Mouse (Mus musculus) splenic B cell, adult 2 months (primary cell): Measurements from ENCODE around the gene Tacc3.
A peak's percentile ranks its signal among the peaks of the same experiment; 100 is the strongest.

Experiments
- DNase-seq: peaks from one replicate; pipeline ENCODE4 v3.0.0-alpha.2; 2011; ENCODE audit warnings: low read depth, low spot score
- H3K27me3 ChIP-seq: 2 replicates; pipeline ENCODE4 v1.6.1; 2012; ENCODE audit warnings: mild to moderate bottlenecking, low read length, moderate library complexity, mixed read lengths; ENCODE audit not compliant: control insufficient read depth, poor library complexity, insufficient read depth, severe bottlenecking
- H3K36me3 ChIP-seq: 2 replicates; pipeline ENCODE4 v1.6.1; 2012; ENCODE audit warnings: mild to moderate bottlenecking, low read length, moderate library complexity, mixed read lengths; ENCODE audit not compliant: control insufficient read depth, poor library complexity, insufficient read depth, severe bottlenecking

Gene Tacc3

GRCm38 (mm10) chr5:33716467-33716866 is 58.5 kb downstream of the Tacc3 start:
- no peak for DNase-seq
- no peaks in the 10 kb centered on the region for H3K36me3 ChIP-seq
- H3K27me3 ChIP-seq = no peaks in the 10 kb centered on the region

DNA sequence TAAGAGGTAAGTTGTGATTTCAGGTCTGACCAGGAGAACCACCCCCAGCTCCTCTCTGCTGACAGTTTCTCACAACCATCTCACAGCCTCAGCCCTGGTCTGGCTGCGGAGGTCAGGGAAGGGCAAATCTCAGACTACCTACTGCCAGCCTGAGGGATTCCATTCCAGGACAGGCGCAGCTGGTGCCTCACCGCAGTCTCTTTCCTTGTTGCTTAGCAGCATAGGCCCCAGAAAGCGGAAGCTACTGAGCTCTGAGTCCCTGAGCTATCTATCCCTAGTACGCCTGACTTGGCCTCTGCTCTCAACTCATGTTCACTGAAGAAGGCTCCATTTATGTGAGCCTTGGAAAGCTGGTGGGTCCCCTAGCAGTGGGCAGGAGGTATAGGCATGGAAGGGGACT is 60.5 kb downstream of the Tacc3 start:
- DNase-seq = no peak
- H3K27me3 ChIP-seq = no peaks in the 10 kb centered on the region; the same call in 1 of the 2 replicates

GRCm38 (mm10) chr5:33720852-33721490 is 63.0 kb downstream of the Tacc3 start:
- Histone ChIP-seq H3K27me3 (no peaks in the 10 kb centered on the region; the same call in 1 of the 2 replicates), H3K36me3 (no peaks in the 10 kb centered on the region)
- DNase-seq = no peak

More for the DNA sequence above, 60.5 kb downstream of the Tacc3 start:
- no peaks in the 10 kb centered on the region for H3K36me3 ChIP-seq

- peak; percentile 43 for DNase-seq
- Histone ChIP-seq H3K27me3 (no peaks in the 10 kb centered on the region; the same call in 1 of the 2 replicates), H3K36me3 (no peaks in the 10 kb centered on the region)
These were observed 63.8 kb downstream of the Tacc3 start, which contains the start of gene Fgfr3 for GRCm38 (mm10) chr5:33721541-33722265. Gene Fgfr3, plus strand, starts transcription at chr5:33721674.

GRCm38 (mm10) chr5:33722266-33723018 is 64.5 kb downstream of the Tacc3 start:
- no peaks in the 10 kb centered on the region for H3K36me3 ChIP-seq
- peak; percentile 13 for DNase-seq
- no peaks in the 10 kb centered on the region; the same call in 1 of the 2 replicates for H3K27me3 ChIP-seq

DNA sequence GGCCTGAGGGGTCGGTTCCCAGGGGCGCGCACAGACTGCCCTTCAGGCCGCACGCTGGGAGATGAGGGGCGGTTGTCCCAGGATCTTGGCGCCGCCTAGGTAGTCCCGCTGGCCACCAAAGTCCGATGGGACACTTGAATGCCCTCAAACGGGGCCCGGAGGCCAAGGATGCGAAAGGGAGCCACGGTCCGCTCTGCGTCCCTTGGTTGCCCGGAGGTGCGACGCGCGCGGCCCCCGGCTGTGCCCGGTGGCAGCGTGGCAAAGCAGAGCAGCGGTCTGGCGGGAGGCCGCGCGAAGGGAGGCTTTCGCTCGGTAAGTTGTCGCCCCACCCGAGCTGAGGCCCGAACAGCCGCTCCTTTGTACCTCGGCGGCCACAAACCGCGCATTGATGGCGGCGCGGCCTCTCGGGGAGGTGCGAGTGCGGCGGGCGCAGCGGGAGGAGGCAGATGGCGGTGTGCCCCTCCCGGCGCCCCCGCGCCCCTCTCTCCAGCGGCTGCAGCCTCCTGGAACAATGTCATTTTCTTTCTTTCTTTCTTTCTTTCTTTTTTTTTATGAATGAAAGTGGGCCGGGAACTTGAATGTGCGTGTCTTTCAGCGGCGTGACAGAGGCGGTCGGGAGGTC is 65.2 kb downstream of the Tacc3 start:
- no peaks in the 10 kb centered on the region; the same call in 1 of the 2 replicates for H3K27me3 ChIP-seq
- DNase-seq = no peak
- H3K36me3 ChIP-seq = no peaks in the 10 kb centered on the region

DNA sequence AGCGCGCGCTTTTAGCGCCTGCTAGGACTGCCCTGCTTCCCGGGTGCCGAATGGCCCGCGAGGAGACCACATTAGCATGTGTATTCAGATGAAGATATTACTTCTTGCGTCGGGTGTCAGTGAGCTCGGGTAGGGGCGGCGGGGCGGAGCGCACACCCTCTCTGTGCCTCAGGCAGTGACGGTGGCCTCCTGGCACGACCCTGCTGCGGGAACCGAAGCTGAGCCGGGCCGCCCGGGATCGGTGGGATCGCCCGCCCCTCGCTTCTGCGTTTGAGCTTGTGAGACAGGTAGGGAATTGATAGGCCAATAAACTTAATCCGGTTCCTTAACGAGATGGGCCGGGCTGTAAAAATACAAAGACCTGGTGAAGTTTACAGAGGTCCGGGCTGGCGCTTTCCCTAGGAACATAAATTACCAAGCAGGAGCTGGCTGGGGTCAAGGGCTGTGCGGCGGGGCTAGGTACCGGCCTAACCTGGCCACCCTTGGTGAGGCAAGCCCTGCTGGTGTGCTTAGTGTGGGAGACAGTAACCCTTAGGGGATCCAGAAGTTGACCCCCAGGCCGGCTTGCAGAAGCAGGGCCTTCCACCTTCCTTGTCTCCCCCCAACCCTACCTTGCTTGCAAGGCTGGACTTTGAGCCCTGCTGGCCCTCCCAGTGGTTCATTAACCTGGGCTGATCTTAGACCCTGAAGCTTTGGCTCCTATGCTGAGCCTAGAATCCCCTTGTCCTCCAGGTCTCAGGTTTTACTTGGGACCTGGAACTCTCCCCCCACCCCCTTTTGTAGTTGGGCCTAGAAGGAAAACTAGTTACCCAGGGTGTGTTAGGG is 65.9 kb downstream of the Tacc3 start:
- DNase-seq = no peak
- Histone ChIP-seq H3K36me3 (no peaks in the 10 kb centered on the region), H3K27me3 (no peaks in the 10 kb centered on the region; the same call in 1 of the 2 replicates)

DNA sequence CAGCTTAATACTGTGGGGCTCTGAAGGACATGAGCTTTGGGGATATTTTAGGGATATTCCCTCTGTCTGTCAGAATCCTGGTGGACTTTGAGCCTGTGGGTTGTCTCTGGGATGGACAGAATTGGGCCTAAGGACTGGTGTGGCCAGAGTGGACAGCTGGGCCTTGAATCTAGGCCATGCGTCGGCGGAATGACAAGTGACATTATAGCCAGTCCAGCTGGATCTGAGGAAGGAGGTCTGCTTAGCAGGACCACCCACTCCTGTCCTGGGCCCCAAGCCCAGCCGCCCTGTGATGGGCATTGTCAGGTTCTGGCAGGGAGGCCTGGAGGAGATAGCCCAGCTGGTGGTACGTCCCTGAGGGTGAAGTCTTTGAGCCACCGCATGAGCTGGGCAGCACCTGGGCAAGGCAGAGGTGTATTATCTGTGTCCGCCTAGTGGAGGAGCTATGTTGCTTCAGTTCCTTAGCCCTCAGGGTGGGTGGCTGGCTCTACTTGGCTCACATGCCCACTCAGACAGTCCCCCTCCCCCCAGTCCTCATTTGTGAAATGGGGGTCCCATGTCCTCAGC is 68.2 kb downstream of the Tacc3 start:
- Histone ChIP-seq H3K27me3 (no peaks in the 10 kb centered on the region; the same call in 1 of the 2 replicates), H3K36me3 (no peaks in the 10 kb centered on the region)
- DNase-seq = no peak

DNA sequence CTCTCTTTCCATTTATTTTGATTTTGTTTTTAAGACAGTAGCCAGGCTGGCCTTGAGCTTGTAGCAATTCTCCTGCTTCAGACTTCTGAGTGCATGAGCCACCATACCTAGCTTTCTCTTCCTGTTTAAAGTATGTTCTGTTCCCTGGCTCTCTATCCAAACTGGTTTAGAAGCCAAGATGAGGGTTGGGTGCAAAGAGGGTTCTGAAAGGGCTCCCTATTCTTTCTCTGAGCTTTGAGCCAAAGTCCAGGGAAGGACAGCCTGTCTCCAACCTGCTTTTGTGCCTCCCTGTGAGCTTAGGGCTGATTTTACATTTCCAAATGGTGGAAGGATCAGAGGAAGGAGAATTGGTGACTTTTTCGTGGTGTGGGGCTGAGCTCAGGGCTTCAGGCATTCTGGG is 69.0 kb downstream of the Tacc3 start:
- Histone ChIP-seq H3K36me3 (no peaks in the 10 kb centered on the region), H3K27me3 (no peaks in the 10 kb centered on the region)
- no peak for DNase-seq
